Mouse (Mus musculus): ENCODE data around the gene Olfr981. TPM values are rescaled to one million over a fixed set of nuclear protein-coding genes. Genes with fewer than 3 reads are reported as not detected.

Olfr981 gene
- polyA plus RNA-seq (2017; shearing (Covaris generic)) = not detected

DNA sequence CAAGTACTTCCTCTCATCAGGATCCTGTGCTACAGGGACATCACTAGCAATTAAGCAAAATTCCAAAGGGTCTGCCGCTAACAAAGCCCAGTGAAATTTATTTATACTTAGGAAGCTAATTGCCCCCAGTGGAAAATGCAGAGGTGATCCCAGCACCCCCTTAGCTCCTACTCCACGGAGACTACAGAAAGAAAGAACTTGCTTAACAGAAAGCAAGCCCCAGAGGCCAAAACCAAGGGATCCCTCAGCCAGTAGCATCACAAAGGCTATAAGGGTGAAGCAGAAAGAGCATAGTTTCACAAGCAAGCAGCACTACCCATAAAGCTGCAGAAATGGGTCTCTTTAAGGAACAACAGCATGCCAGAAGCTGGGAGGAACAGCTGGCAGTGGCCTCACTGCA is at the start of gene Olfr981:
TSS of gene Olfr981 (plus strand) at position 301 of the 400 bp plus-strand sequence.

DNA sequence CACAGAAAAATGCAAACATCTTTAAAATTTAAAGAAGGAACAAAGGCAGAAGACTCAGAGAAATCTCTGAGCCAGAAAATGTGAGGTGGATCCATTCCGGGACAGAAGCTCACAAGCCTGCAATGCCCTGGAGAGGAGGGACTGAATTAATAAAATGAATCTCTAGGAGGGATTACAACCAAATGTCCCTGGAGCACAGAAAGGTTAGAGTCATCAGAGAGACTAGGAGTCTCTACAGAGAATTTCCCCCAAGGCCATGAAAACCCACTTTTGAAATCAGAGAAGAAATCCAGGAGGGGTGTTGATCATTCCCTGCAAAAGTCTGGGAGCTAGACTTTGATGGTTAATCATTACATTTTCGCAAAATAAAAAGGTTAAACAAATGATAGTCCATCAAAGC is 29.5 kb upstream of the Olfr981 start, which contains the start of gene Olfr978:
TSS of gene Olfr978 (plus strand) at position 301 of the 400 bp plus-strand sequence.

DNA sequence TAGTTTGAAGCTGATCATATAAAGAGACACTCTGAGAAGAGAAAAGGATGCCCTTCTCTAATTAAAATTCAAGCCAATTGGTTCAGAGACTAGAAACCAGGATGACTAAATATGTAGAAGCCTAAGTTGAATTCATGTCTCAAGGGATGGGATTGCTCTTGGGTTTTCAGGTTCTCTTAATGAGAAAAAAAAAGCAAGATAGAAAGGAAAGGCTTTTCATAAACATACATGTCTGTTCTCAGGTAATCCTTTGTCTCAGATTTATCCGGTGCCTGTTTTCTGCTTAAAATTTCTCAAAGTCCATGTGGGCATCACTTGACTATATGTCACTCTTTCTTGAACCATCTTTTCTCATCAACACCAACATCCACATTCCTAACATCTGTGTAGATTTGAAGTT is 17.9 kb upstream of the Olfr981 start, which contains the start of gene Olfr979:
TSS of gene Olfr979 (minus strand) at position 101 of the 400 bp plus-strand sequence.

DNA sequence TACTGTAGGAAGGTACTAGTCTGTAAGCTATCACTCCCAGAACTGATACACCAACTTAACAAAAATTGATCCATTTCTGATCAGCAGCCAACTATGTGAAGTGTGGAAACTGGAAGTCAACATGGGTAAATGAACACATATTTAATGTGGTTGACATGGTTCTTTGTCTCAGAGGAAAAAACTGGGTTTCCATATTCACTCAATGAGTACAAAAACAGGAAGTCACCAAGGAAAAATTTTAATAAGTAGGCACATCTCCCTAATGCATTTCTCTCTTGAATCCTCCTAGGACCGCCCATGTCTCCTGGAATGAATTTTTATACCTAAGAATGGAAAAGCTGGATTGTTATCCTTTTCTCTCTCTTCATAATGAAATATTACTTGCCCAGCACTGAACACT is 11.8 kb upstream of the Olfr981 start, which contains the start of gene Olfr980:
TSS of gene Olfr980 (minus strand) at position 101 of the 400 bp plus-strand sequence.

DNA sequence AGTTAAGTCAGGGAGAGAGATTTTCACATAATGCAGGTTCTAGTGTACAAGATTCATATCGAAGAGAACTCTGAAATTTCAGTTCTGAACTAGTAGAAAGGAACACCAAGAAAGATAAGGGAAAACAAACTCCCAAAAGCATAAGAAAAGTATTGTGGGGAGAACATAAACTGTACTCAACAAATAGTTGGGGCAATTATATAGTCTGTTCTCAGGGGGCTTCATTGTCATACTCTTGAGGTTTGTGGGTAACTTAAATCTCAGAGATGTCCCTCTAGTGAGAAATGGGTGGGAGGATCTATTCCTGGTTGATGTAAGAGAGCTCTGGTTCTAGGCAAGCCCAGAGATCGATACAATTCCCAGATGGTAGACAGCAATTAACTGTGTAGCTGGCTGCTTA is 52.3 kb downstream of the Olfr981 start, which contains the start of gene Olfr982:
TSS of gene Olfr982 (plus strand) at position 301 of the 400 bp plus-strand sequence.

Other genes with a start within 250 kb of the Olfr981 start
- gene Olfr968, start 238.2 kb upstream of the Olfr981 start, polyA plus RNA-seq (2017; shearing (Covaris generic)) = not detected
- not detected for gene Olfr969, start 230.5 kb upstream of the Olfr981 start, polyA plus RNA-seq (2017; shearing (Covaris generic))
- gene Olfr970, start 212.6 kb upstream of the Olfr981 start, polyA plus RNA-seq (2017; shearing (Covaris generic)) = not detected
- not detected for gene Olfr971, start 184.6 kb upstream of the Olfr981 start, polyA plus RNA-seq (2017; shearing (Covaris generic))
- not detected for gene Olfr972, start 155.0 kb upstream of the Olfr981 start, polyA plus RNA-seq (2017; shearing (Covaris generic))
- gene Olfr229, start 114.1 kb upstream of the Olfr981 start, polyA plus RNA-seq (2017; shearing (Covaris generic)) = not detected
- gene Olfr974, start 84.0 kb upstream of the Olfr981 start, polyA plus RNA-seq (2017; shearing (Covaris generic)) = not detected
- gene Olfr975, start 69.4 kb upstream of the Olfr981 start, polyA plus RNA-seq (2017; shearing (Covaris generic)) = not detected
- gene Olfr976, start 60.3 kb upstream of the Olfr981 start, polyA plus RNA-seq (2017; shearing (Covaris generic)) = not detected
- not detected for gene Olfr978, start 29.4 kb upstream of the Olfr981 start, polyA plus RNA-seq (2017; shearing (Covaris generic))
- not detected for gene Olfr979, start 18.0 kb upstream of the Olfr981 start, polyA plus RNA-seq (2017; shearing (Covaris generic))
- not detected for gene Olfr980, start 11.9 kb upstream of the Olfr981 start, polyA plus RNA-seq (2017; shearing (Covaris generic))
- gene Olfr982, start 52.4 kb downstream of the Olfr981 start, polyA plus RNA-seq (2017; shearing (Covaris generic)) = not detected
- gene Olfr983, start 72.1 kb downstream of the Olfr981 start, polyA plus RNA-seq (2017; shearing (Covaris generic)) = not detected
- 0.05 TPM for gene Olfr984, start 92.7 kb downstream of the Olfr981 start, polyA plus RNA-seq (2017; shearing (Covaris generic))
- not detected for gene Olfr985, start 108.7 kb downstream of the Olfr981 start, polyA plus RNA-seq (2017; shearing (Covaris generic))
- gene Tmem225, start 126.7 kb downstream of the Olfr981 start, polyA plus RNA-seq (2017; shearing (Covaris generic)) = not detected
- gene Olfr986, start 159.5 kb downstream of the Olfr981 start, polyA plus RNA-seq (2017; shearing (Covaris generic)) = not detected
- gene Zfp202, start 170.9 kb downstream of the Olfr981 start, polyA plus RNA-seq (2017; shearing (Covaris generic)) = 4.7 TPM
- gene Scn3b, start 247.8 kb downstream of the Olfr981 start, polyA plus RNA-seq (2017; shearing (Covaris generic)) = 0.06 TPM